Mouse (Mus musculus) hindbrain, embryonic 12.5 days (tissue): ENCODE data around the gene Nfkbie. TPM values are rescaled to one million over a fixed set of nuclear protein-coding genes. Genes with fewer than 3 reads are reported as not detected.

Source experiments
- ATAC-seq: fragments of 200-750 bp; cut with Nextera tagmentation; 2 replicates; pipeline ENCODE4 v1.8.0; 2017; ENCODE audit warnings: moderate TSS enrichment; ENCODE audit not compliant: low FRiP score
- H3K27ac ChIP-seq: fragments of 300-500 bp; sonication (generic); 2 replicates; pipeline ENCODE4 v1.5.1; 2016; ENCODE audit warnings: mild to moderate bottlenecking
- H3K27me3 ChIP-seq: fragments of 300-500 bp; sonication (generic); 2 replicates; pipeline ENCODE4 v1.6.1; 2016; ENCODE audit warnings: mild to moderate bottlenecking
- H3K36me3 ChIP-seq: fragments of 300-500 bp; sonication (generic); 2 replicates; pipeline ENCODE4 v1.6.1; 2016; ENCODE audit warnings: mild to moderate bottlenecking
- H3K4me1 ChIP-seq: fragments of 300-500 bp; sonication (generic); 2 replicates; pipeline ENCODE4 v1.6.1; 2016
- H3K4me2 ChIP-seq: fragments of 300-500 bp; sonication (generic); replicated peaks from 2 replicates; pipeline ENCODE4 v1.6.1; 2016; ENCODE audit warnings: mild to moderate bottlenecking
- H3K4me3 ChIP-seq: fragments of 300-500 bp; sonication (generic); 2 replicates; pipeline ENCODE4 v1.5.1; 2016; ENCODE audit warnings: mild to moderate bottlenecking
- H3K9ac ChIP-seq: fragments of 300-500 bp; sonication (generic); 2 replicates; pipeline ENCODE4 v1.6.1; 2016; ENCODE audit warnings: mild to moderate bottlenecking, moderate library complexity
- H3K9me3 ChIP-seq: fragments of 300-500 bp; sonication (generic); replicated peaks from 2 replicates; pipeline ENCODE4 v1.6.1; 2016; ENCODE audit warnings: mild to moderate bottlenecking
- WGBS: fragments of 180-500 bp; shearing (Covaris S2); methylation state at CpG from one replicate; pipeline ENCODE4 v1.1.7; 2016; 5-methylcytosine and 5-hydroxymethylcytosine counted together
- polyA plus RNA-seq: library from polyadenylated mRNA; unstranded; fragments of >200 nt; fragmentation: Nextera tagmentation; extraction: Ambion mirVana; gene quantifications from 2 replicates; pipeline ENCODE4 v1.2.1, GENCODE M21; 2016

Nfkbie gene
- polyA plus RNA-seq, 1 experiment from 2014 or later: 7.7 TPM

DNA sequence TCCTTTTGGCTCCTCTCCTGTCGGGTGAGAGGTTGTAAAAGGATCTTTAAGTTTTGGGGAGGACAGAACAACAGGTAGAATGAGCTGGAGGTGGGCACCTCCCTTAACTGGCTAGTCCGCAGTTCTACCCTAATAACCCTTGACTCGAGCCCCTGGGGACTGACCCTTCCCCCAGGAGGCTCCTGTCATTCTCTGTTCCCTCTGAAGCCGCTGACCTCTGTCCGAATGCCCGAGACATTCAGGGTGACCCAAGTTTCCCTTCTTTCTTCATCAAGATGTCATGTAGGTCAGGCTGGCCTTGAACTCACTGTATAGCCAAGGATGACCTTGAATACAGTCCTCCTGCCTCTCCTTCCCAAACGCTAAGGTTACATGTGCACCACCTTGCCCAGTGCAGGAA is 32.9 kb downstream of the Nfkbie start:
- Histone ChIP-seq H3K9ac (no peak overlapping the region), H3K36me3 (0 out of 2 replicates have a peak, but pooled peaks cover 11% of the 10 kb centered on the region), H3K4me3 (no peak overlapping the region), H3K27me3 (peaks cover 8% of the 10 kb centered on the region), H3K9me3 (no peaks in the 10 kb centered on the region), H3K4me1 (peaks cover 39% of the 10 kb centered on the region), H3K27ac (no peak overlapping the region), H3K4me2 (no peak overlapping the region)
- ATAC-seq: no peak
- 90% methylated on average over 7 of the region's 7 CpGs for WGBS

- Histone ChIP-seq H3K36me3 (0 out of 2 replicates have a peak, but pooled peaks cover 11% of the 10 kb centered on the region), H3K27ac (no peak overlapping the region), H3K4me1 (peaks cover 43% of the 10 kb centered on the region), H3K27me3 (peaks cover 17% of the 10 kb centered on the region), H3K4me3 (no peak overlapping the region), H3K9me3 (no peaks in the 10 kb centered on the region), H3K4me2 (no peak overlapping the region), H3K9ac (no peak overlapping the region)
- WGBS: 97% methylated on average over 7 of the region's 7 CpGs
- no peak for ATAC-seq
Observed at GRCm38 (mm10) chr17:45589236-45589635, 33.7 kb downstream of the Nfkbie start.

DNA sequence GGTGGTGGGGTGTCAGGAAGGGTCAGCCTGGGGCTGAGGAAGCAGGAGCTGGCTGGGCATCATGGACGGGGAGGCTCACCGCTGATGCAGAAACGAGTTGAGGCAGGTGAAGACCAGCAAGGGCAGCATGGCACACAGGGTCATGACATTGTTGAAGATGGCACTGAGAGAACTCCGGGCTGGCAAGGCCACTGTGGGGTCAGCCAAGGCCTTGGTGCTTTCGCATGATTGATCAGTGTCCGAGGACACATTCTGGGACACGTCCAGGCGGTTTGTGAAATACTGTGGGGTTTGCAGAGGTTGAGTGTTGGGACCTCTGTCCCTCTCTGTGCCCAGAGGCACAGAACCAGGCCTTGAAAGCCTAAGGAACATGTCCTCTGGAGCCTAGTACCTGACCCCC is 34.3 kb downstream of the Nfkbie start:
- Histone ChIP-seq H3K4me3 (no peak overlapping the region), H3K9ac (no peak overlapping the region), H3K4me1 (peaks cover 43% of the 10 kb centered on the region), H3K27ac (no peak overlapping the region), H3K27me3 (peaks cover 23% of the 10 kb centered on the region), H3K36me3 (0 out of 2 replicates have a peak, but pooled peaks cover 11% of the 10 kb centered on the region), H3K4me2 (no peak overlapping the region), H3K9me3 (no peaks in the 10 kb centered on the region)
- no peak for ATAC-seq
- WGBS: 93% methylated on average over 8 of the region's 8 CpGs

- Histone ChIP-seq H3K9ac (no peak overlapping the region), H3K4me1 (peaks cover 43% of the 10 kb centered on the region), H3K27ac (no peak overlapping the region), H3K4me2 (no peak overlapping the region), H3K9me3 (no peaks in the 10 kb centered on the region), H3K36me3 (0 out of 2 replicates have a peak, but pooled peaks cover 11% of the 10 kb centered on the region), H3K27me3 (peaks cover 27% of the 10 kb centered on the region), H3K4me3 (no peak overlapping the region)
- 72% methylated on average over 6 of the region's 6 CpGs for WGBS
- ATAC-seq: no peak
Observed at GRCm38 (mm10) chr17:45590410-45590809, 34.9 kb downstream of the Nfkbie start.

DNA sequence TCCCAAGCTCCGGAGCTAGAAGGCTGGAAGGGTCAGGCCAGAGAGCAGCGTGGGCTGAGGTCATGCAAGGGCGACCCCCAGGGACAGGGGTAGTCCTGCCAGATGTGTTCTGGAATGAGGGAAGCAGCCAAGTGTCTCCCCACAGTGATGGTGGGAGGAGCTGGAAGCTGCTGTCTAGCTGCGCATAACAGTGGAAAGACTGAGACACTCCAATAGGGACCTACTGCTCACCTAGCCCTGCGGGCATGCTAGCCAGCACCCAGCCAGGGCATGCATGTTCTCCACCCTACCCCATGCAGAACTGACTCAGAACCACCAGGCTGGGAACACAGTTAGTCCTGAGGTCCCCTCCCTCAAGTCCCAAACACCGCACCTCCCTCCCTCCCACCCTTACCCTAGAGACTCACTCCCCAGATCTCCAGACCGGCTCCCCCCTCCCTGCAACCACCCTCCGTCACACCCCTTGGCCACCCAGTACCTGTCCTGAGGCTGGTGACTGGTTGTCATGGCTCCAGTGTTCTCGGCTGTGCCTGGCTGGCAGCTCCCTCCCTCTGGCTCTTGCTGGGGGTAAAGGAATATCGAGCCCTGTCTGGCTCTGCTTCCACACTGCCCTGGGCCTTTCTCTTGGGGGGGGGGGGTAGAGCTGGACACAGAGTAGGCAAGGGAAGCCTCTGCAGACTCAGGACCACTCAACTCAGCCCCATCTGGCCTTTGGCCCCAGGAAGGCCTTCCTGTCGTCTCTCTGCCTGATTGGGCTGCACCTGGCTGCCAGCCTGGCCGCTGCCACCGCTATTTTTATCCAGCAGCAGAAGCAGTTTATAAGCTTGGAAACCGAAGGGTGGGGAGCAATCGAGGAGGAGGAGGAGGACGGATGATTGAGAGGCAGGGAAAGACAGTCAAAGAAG is 36.5 kb downstream of the Nfkbie start:
- Histone ChIP-seq H3K4me3 (no peak overlapping the region), H3K9me3 (no peaks in the 10 kb centered on the region), H3K9ac (0 out of 2 replicates have a peak overlapping the region, but pooled peaks have one; percentile 41), H3K36me3 (0 out of 2 replicates have a peak, but pooled peaks cover 2% of the 10 kb centered on the region), H3K27ac (no peak overlapping the region), H3K4me2 (peak overlapping the region; percentile 86), H3K4me1 (peaks cover 43% of the 10 kb centered on the region), H3K27me3 (peaks cover 30% of the 10 kb centered on the region)
- ATAC-seq: no peak
- 53% methylated on average over 16 of the region's 16 CpGs for WGBS

DNA sequence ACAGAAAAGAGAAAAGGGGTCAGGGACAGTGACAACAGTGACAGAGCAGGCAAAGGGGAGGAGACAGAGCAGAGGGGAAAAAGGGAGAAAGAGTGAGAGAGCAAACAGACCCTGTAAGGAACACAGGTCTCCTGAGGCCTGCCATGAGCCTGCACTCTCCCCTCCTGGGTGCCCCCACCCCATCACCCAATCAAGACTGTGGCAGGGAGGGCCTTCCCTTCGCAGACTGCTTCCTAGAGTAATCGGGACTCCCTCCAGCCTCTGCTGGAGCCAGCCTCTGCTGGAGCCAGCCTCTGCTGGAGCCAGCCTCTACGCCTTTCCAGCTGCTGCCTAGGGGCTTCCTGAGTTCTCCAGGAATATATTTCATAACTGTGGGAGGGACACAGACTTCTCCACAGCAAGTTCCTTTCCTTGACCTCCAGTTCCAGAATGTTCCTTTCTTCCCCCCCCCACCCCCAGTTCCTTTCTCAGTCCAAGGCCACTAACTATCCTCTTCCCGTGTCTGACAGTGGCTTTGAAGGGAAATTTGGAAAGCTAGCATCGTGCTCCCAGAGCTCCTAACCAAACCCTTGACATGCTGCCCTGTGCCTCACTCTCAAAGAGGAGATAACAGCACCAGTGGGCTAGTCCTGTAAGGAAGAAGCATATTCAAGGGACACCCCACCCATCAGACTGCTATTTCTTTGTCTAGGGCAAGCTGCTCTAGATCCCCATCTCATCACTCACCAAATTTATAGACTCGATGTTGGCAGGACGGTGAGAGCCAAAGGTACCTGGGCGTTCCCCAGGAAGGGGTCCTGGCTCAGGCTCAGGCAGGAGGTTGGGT is 37.3 kb downstream of the Nfkbie start:
- H3K4me2 ChIP-seq: peak overlapping the region; percentile 86
- no peaks in the 10 kb centered on the region for H3K36me3 ChIP-seq
- H3K27me3 ChIP-seq: peaks cover 30% of the 10 kb centered on the region
- H3K9me3 ChIP-seq: no peaks in the 10 kb centered on the region
- H3K4me1 ChIP-seq: peaks cover 44% of the 10 kb centered on the region
- no peak overlapping the region for H3K27ac ChIP-seq
- 0 out of 2 replicates have a peak overlapping the region, but pooled peaks have one; percentile 41 for H3K9ac ChIP-seq
- H3K4me3 ChIP-seq: no peak overlapping the region
- ATAC-seq: no peak
- WGBS: 51% methylated on average over 8 of the region's 8 CpGs

GRCm38 (mm10) chr17:45593479-45593878 is 38.0 kb downstream of the Nfkbie start:
- H3K4me2 ChIP-seq: peak overlapping the region; percentile 86
- H3K4me3 ChIP-seq: no peak overlapping the region
- no peak overlapping the region for H3K9ac ChIP-seq
- no peak for ATAC-seq
- WGBS: 21% methylated on average over 8 of the region's 8 CpGs
- H3K36me3 ChIP-seq: no peaks in the 10 kb centered on the region
- peaks cover 30% of the 10 kb centered on the region for H3K27me3 ChIP-seq
- H3K27ac ChIP-seq: no peak overlapping the region
- peaks cover 44% of the 10 kb centered on the region for H3K4me1 ChIP-seq
- no peaks in the 10 kb centered on the region for H3K9me3 ChIP-seq

GRCm38 (mm10) chr17:45594195-45594594 is 38.7 kb downstream of the Nfkbie start:
- Histone ChIP-seq H3K9ac (no peak overlapping the region), H3K36me3 (no peaks in the 10 kb centered on the region), H3K27me3 (peaks cover 30% of the 10 kb centered on the region), H3K4me2 (peak overlapping the region; percentile 86), H3K4me1 (peaks cover 51% of the 10 kb centered on the region), H3K4me3 (0 out of 2 replicates have a peak overlapping the region, but pooled peaks have one; percentile 48), H3K27ac (no peak overlapping the region), H3K9me3 (no peaks in the 10 kb centered on the region)
- no peak for ATAC-seq
- WGBS: 43% methylated on average over 8 of the region's 8 CpGs

- peaks cover 59% of the 10 kb centered on the region for H3K4me1 ChIP-seq
- no peaks in the 10 kb centered on the region for H3K36me3 ChIP-seq
- ATAC-seq: peak; percentile 53
- no peak overlapping the region; the same call in 1 of the 2 replicates for H3K27ac ChIP-seq
- H3K9ac ChIP-seq: peak overlapping the region; percentile 69
- no peaks in the 10 kb centered on the region for H3K9me3 ChIP-seq
- 2% methylated on average over 58 of the region's 58 CpGs for WGBS
- H3K4me2 ChIP-seq: peak overlapping the region; percentile 86
- H3K27me3 ChIP-seq: peaks cover 33% of the 10 kb centered on the region
- peak overlapping the region; percentile 48 for H3K4me3 ChIP-seq
Observed at GRCm38 (mm10) chr17:45594881-45595735, 39.6 kb downstream of the Nfkbie start.

GRCm38 (mm10) chr17:45595736-45596390 is 40.4 kb downstream of the Nfkbie start:
- Histone ChIP-seq H3K27me3 (peaks cover 40% of the 10 kb centered on the region), H3K36me3 (no peaks in the 10 kb centered on the region), H3K4me1 (peaks cover 59% of the 10 kb centered on the region), H3K9me3 (no peaks in the 10 kb centered on the region), H3K4me3 (peak overlapping the region; percentile 48), H3K9ac (peak overlapping the region; percentile 69), H3K4me2 (peak overlapping the region; percentile 86), H3K27ac (0 out of 2 replicates have a peak overlapping the region, but pooled peaks have one; percentile 18)
- WGBS: 4% methylated on average over 23 of the region's 23 CpGs
- peak; percentile 12 for ATAC-seq
